In the genomic region with DNA sequence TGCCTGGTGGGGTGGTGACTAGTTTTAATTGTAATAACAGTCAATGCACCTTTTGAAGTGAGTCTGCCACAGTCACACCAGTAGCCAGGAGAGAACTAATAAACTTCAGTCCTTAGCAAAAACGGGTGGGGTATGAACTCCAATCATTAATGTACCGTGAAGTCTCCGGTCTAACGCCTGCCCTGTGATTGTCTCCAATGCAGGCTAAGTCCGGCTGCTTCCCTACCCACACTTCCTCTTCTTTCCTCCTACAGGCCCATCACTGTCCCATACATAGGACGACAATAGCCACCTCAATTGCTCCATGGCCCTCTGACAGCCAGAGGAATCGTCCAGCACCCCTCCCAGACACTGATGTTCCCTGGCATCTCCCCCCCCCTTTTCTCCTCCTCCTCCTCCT, we compare ENCODE assay signal across 16 mouse cellular contexts.
DNase-seq lines count a peak whose midpoint lies in the region; ATAC-seq and TF ChIP-seq lines count a peak whose summit lies in the region.
"Had no signal": no experiment of that assay in that cellular context is flagged by ENCODE, and none has a peak within 500 bp of the region (broad histone marks: within the 10 kb centered on the region; RNA-seq: fewer than 3 reads in every experiment).

No protein-coding gene starts in this region.

- no peaks in the 10 kb centered on the region for H3K27me3 ChIP-seq in kidney, embryonic 15.5 days
- H3K27me3 ChIP-seq in G1E (ENCODE audit: insufficient read depth, low read length) = no peaks in the 10 kb centered on the region; the same call in 1 of the 2 replicates
- H3K27me3 ChIP-seq in limb, embryonic 11.5 days (ENCODE audit: control insufficient read depth, insufficient read depth, low read length) = no peaks in the 10 kb centered on the region
- H3K27me3 ChIP-seq: heart, embryonic 15.5 days; liver, embryonic 15.5 days; stomach, embryonic 15.5 days had no signal

- peak; percentile 66 for ATAC-seq in kidney, embryonic 15.5 days (replicated peaks; ENCODE audit: low FRiP score)
- peak; percentile 52; the same call in 1 of the 2 replicates for ATAC-seq in G1E (ENCODE audit: extremely low read depth, insufficient number of reproducible peaks, low FRiP score, poor library complexity, severe bottlenecking)
- ATAC-seq in limb, embryonic 11.5 days (ENCODE audit: insufficient number of reproducible peaks, low FRiP score, low TSS enrichment, low read depth) = no peak

- peaks cover 19% of the 10 kb centered on the region for H3K4me1 ChIP-seq in kidney, embryonic 15.5 days
- H3K4me1 ChIP-seq in G1E (ENCODE audit: insufficient read depth, low read depth, low read length) = peaks cover 72% of the 10 kb centered on the region
- H3K4me1 ChIP-seq in limb, embryonic 11.5 days (ENCODE audit: control insufficient read depth, insufficient read depth, low read length) = peaks cover 17% of the 10 kb centered on the region
- H3K4me1 ChIP-seq: liver, embryonic 15.5 days had no signal

- H3K4me2 ChIP-seq in kidney, embryonic 15.5 days = no peak overlapping the region
- peak overlapping the region; percentile 14; the same call in 1 of the 2 replicates for H3K4me2 ChIP-seq in limb, embryonic 11.5 days (ENCODE audit: low read depth, severe bottlenecking)
- H3K4me2 ChIP-seq: heart, embryonic 15.5 days; liver, embryonic 15.5 days; stomach, embryonic 15.5 days had no signal

- H3K4me3 ChIP-seq in kidney, embryonic 15.5 days (replicated peaks) = no peak overlapping the region
- H3K4me3 ChIP-seq in G1E (ENCODE audit: low read depth, low read length) = peak overlapping the region; percentile 58; the same call in 1 of the 2 replicates
- no peak overlapping the region for H3K4me3 ChIP-seq in limb, embryonic 11.5 days (ENCODE audit: low read depth, low read length)
- H3K4me3 ChIP-seq: heart, embryonic 15.5 days; liver, embryonic 15.5 days; stomach, embryonic 15.5 days had no signal

- TF ChIP-seq CTCF in G1E (IDR thresholded peaks at IDR 0.05; ENCODE audit: low read depth, low read length) = no peak

- WGBS in kidney, embryonic 15.5 days = 22% methylated on average over 7 of the region's 7 CpGs
- 32% methylated on average over 7 of the region's 7 CpGs for WGBS in limb, embryonic 11.5 days

- no peak overlapping the region for H3K9ac ChIP-seq in kidney, embryonic 15.5 days
- H3K9ac ChIP-seq in limb, embryonic 11.5 days (ENCODE audit: low read length) = no peak overlapping the region
- H3K9ac ChIP-seq: heart, embryonic 15.5 days; liver, embryonic 15.5 days; stomach, embryonic 15.5 days had no signal

- peak; percentile 35 for DNase-seq in embryo, embryonic 10.5 days (ENCODE audit: low spot score)
- DNase-seq in embryo, embryonic 11 days = no peak
- no peak for DNase-seq in kidney, postnatal 10 days
- DNase-seq in G1E (ENCODE audit: low spot score) = no peak
- DNase-seq in limb, embryonic 11.5 days (ENCODE audit: low spot score) = no peak
- DNase-seq in testis, postnatal 14 days (ENCODE audit: low spot score) = no peak
- DNase-seq in frontal cortex, postnatal 10 days (ENCODE audit: low spot score in 2 of 2) = no peak
- DNase-seq: adrenal gland, postnatal 14 days; cerebellum, postnatal 14 days; gastrocnemius, postnatal 36 days; kidney, postnatal 14 days had no signal

- H3K9me3 ChIP-seq in kidney, embryonic 15.5 days (replicated peaks) = no peaks in the 10 kb centered on the region
- no peaks in the 10 kb centered on the region for H3K9me3 ChIP-seq in G1E (replicated peaks)
- no peaks in the 10 kb centered on the region for H3K9me3 ChIP-seq in limb, embryonic 11.5 days (ENCODE audit: control insufficient read depth, low read length)
- H3K9me3 ChIP-seq: heart, embryonic 15.5 days; liver, embryonic 15.5 days; stomach, embryonic 15.5 days had no signal

- H3K36me3 ChIP-seq in kidney, embryonic 15.5 days = no peaks in the 10 kb centered on the region
- H3K36me3 ChIP-seq in G1E (replicated peaks) = peaks cover 15% of the 10 kb centered on the region
- no peaks in the 10 kb centered on the region for H3K36me3 ChIP-seq in limb, embryonic 11.5 days (ENCODE audit: control insufficient read depth, insufficient read depth, low read length)
- H3K36me3 ChIP-seq: heart, embryonic 15.5 days; liver, embryonic 15.5 days; stomach, embryonic 15.5 days had no signal

- no peak overlapping the region for H3K27ac ChIP-seq in kidney, embryonic 15.5 days
- H3K27ac ChIP-seq in limb, embryonic 11.5 days (replicated peaks; ENCODE audit: low read depth, low read length) = no peak overlapping the region
- H3K27ac ChIP-seq: heart, embryonic 15.5 days; liver, embryonic 15.5 days; macrophage; stomach, embryonic 15.5 days had no signal
